Mouse (Mus musculus): ENCODE data around the gene Cnrip1. TPM values are rescaled to one million over a fixed set of nuclear protein-coding genes. Genes with fewer than 3 reads are reported as not detected.
"Not testable (repeated sequence)": the region's sequence is repeated elsewhere in the genome, so short reads cannot be mapped to it uniquely, and the experiment has no call there.

Cnrip1 gene
- polyA plus RNA-seq, 1 experiment from 2014 or later = 40.5 TPM

- H3K27me3 ChIP-seq = no peaks in the 10 kb centered on the region
- 90% methylated on average over 2 of the region's 2 CpGs for WGBS
- no peak overlapping the region for H3K9ac ChIP-seq
- H3K9me3 ChIP-seq (replicated peaks) = no peaks in the 10 kb centered on the region
- H3K4me3 ChIP-seq = no peak overlapping the region
- ATAC-seq (ENCODE audit: low FRiP score) = no peak
- no peaks in the 10 kb centered on the region for H3K36me3 ChIP-seq
- no peaks in the 10 kb centered on the region for H3K4me1 ChIP-seq
- H3K27ac ChIP-seq = no peak overlapping the region
- H3K4me2 ChIP-seq (replicated peaks) = no peak overlapping the region
Observed at GRCm38 (mm10) chr11:17045806-17046205, 5.6 kb upstream of the Cnrip1 start.

GRCm38 (mm10) chr11:17052476-17053049 lies 1.2 kb downstream of the Cnrip1 start:
- Histone ChIP-seq H3K36me3 (no peaks in the 10 kb centered on the region), H3K9me3 (replicated peaks) (no peaks in the 10 kb centered on the region), H3K4me2 (replicated peaks) (peak overlapping the region; percentile 72), H3K27ac (peak overlapping the region; percentile 90), H3K4me3 (peak overlapping the region; percentile 65), H3K4me1 (peaks cover 10% of the 10 kb centered on the region), H3K27me3 (no peaks in the 10 kb centered on the region), H3K9ac (peak overlapping the region; percentile 81)
- peak; percentile 19; the same call in 1 of the 2 replicates for ATAC-seq (ENCODE audit: low FRiP score)
- 20% methylated on average over 6 of the region's 6 CpGs for WGBS

GRCm38 (mm10) chr11:17069360-17069759 lies 18.0 kb downstream of the Cnrip1 start:
- not testable (repeated sequence) for H3K36me3 ChIP-seq; H3K27me3 ChIP-seq; H3K9me3 ChIP-seq (replicated peaks); H3K9ac ChIP-seq; H3K4me3 ChIP-seq; H3K27ac ChIP-seq; H3K4me1 ChIP-seq; H3K4me2 ChIP-seq (replicated peaks); ATAC-seq (ENCODE audit: low FRiP score)
- WGBS = 95% methylated on average over 2 of the region's 2 CpGs

- H3K27me3 ChIP-seq = no peaks in the 10 kb centered on the region
- ATAC-seq (ENCODE audit: low FRiP score) = no peak
- H3K4me2 ChIP-seq (replicated peaks) = no peak overlapping the region
- 88% methylated on average over 2 of the region's 2 CpGs for WGBS
- H3K4me3 ChIP-seq = no peak overlapping the region
- no peaks in the 10 kb centered on the region for H3K9me3 ChIP-seq (replicated peaks)
- peaks cover 2% of the 10 kb centered on the region; the same call in 1 of the 2 replicates for H3K36me3 ChIP-seq
- H3K9ac ChIP-seq = no peak overlapping the region
- H3K4me1 ChIP-seq = no peaks in the 10 kb centered on the region
- H3K27ac ChIP-seq = no peak overlapping the region
Observed at GRCm38 (mm10) chr11:17075656-17076055, 24.3 kb downstream of the Cnrip1 start.

- peaks cover 2% of the 10 kb centered on the region; the same call in 1 of the 2 replicates for H3K36me3 ChIP-seq
- H3K9me3 ChIP-seq (replicated peaks) = no peaks in the 10 kb centered on the region
- H3K27me3 ChIP-seq = no peaks in the 10 kb centered on the region
- H3K4me1 ChIP-seq = no peaks in the 10 kb centered on the region
- no peak overlapping the region for H3K27ac ChIP-seq
- H3K4me2 ChIP-seq (replicated peaks) = no peak overlapping the region
- ATAC-seq (ENCODE audit: low FRiP score) = no peak
- no peak overlapping the region for H3K4me3 ChIP-seq
- no peak overlapping the region for H3K9ac ChIP-seq
- WGBS = 59% methylated on average over 3 of the region's 3 CpGs
Observed at GRCm38 (mm10) chr11:17082086-17082485, 30.7 kb downstream of the Cnrip1 start.

- no peak for ATAC-seq (ENCODE audit: low FRiP score)
- H3K27ac ChIP-seq = no peak overlapping the region
- H3K4me1 ChIP-seq = no peaks in the 10 kb centered on the region
- H3K4me3 ChIP-seq = no peak overlapping the region
- no peak overlapping the region for H3K4me2 ChIP-seq (replicated peaks)
- no peaks in the 10 kb centered on the region for H3K27me3 ChIP-seq
- peaks cover 2% of the 10 kb centered on the region; the same call in 1 of the 2 replicates for H3K36me3 ChIP-seq
- WGBS = 55% methylated on average over 2 of the region's 2 CpGs
- no peak overlapping the region for H3K9ac ChIP-seq
- H3K9me3 ChIP-seq (replicated peaks) = no peaks in the 10 kb centered on the region
Observed at GRCm38 (mm10) chr11:17082953-17083352, 31.6 kb downstream of the Cnrip1 start.

GRCm38 (mm10) chr11:17083455-17083854 lies 32.1 kb downstream of the Cnrip1 start:
- Histone ChIP-seq H3K27me3 (no peaks in the 10 kb centered on the region), H3K9ac (no peak overlapping the region), H3K4me2 (replicated peaks) (no peak overlapping the region), H3K4me3 (no peak overlapping the region), H3K9me3 (replicated peaks) (no peaks in the 10 kb centered on the region), H3K27ac (no peak overlapping the region), H3K36me3 (peaks cover 1% of the 10 kb centered on the region; the same call in 1 of the 2 replicates), H3K4me1 (no peaks in the 10 kb centered on the region)
- ATAC-seq (ENCODE audit: low FRiP score) = no peak
- 87% methylated on average over 3 of the region's 3 CpGs for WGBS

- ATAC-seq (ENCODE audit: low FRiP score) = no peak
- H3K9me3 ChIP-seq (replicated peaks) = no peaks in the 10 kb centered on the region
- H3K4me3 ChIP-seq = no peak overlapping the region
- WGBS = 74% methylated on average over 1 of the region's 1 CpGs
- H3K27ac ChIP-seq = no peak overlapping the region
- H3K36me3 ChIP-seq = no peaks in the 10 kb centered on the region
- no peaks in the 10 kb centered on the region for H3K27me3 ChIP-seq
- H3K9ac ChIP-seq = no peak overlapping the region
- H3K4me1 ChIP-seq = no peaks in the 10 kb centered on the region
- no peak overlapping the region for H3K4me2 ChIP-seq (replicated peaks)
Observed at GRCm38 (mm10) chr11:17083866-17084265, 32.5 kb downstream of the Cnrip1 start.

- H3K9ac ChIP-seq = no peak overlapping the region
- no peak overlapping the region for H3K4me2 ChIP-seq (replicated peaks)
- no peak overlapping the region for H3K4me3 ChIP-seq
- no peaks in the 10 kb centered on the region for H3K9me3 ChIP-seq (replicated peaks)
- no peaks in the 10 kb centered on the region for H3K4me1 ChIP-seq
- WGBS = 33% methylated on average over 5 of the region's 5 CpGs
- no peak overlapping the region for H3K27ac ChIP-seq
- no peaks in the 10 kb centered on the region for H3K27me3 ChIP-seq
- H3K36me3 ChIP-seq = no peaks in the 10 kb centered on the region
- ATAC-seq (ENCODE audit: low FRiP score) = no peak
Observed at GRCm38 (mm10) chr11:17086106-17086505, 34.7 kb downstream of the Cnrip1 start.

- Histone ChIP-seq H3K4me2 (replicated peaks) (no peak overlapping the region), H3K4me3 (no peak overlapping the region), H3K9ac (no peak overlapping the region), H3K4me1 (no peaks in the 10 kb centered on the region), H3K9me3 (replicated peaks) (no peaks in the 10 kb centered on the region), H3K27me3 (no peaks in the 10 kb centered on the region), H3K27ac (no peak overlapping the region), H3K36me3 (no peaks in the 10 kb centered on the region)
- no peak for ATAC-seq (ENCODE audit: low FRiP score)
- 80% methylated on average over 5 of the region's 5 CpGs for WGBS
Observed at GRCm38 (mm10) chr11:17106936-17107335, 55.5 kb downstream of the Cnrip1 start.

- ATAC-seq (ENCODE audit: low FRiP score) = no peak
- H3K9me3 ChIP-seq (replicated peaks) = no peaks in the 10 kb centered on the region
- H3K9ac ChIP-seq = no peak overlapping the region
- no peak overlapping the region for H3K27ac ChIP-seq
- 78% methylated on average over 6 of the region's 6 CpGs for WGBS
- no peaks in the 10 kb centered on the region for H3K27me3 ChIP-seq
- no peak overlapping the region for H3K4me2 ChIP-seq (replicated peaks)
- no peaks in the 10 kb centered on the region for H3K4me1 ChIP-seq
- H3K4me3 ChIP-seq = no peak overlapping the region
- H3K36me3 ChIP-seq = no peaks in the 10 kb centered on the region
Observed at GRCm38 (mm10) chr11:17107359-17107758, 56.0 kb downstream of the Cnrip1 start.

GRCm38 (mm10) chr11:17112419-17113090 lies 61.2 kb downstream of the Cnrip1 start:
- Histone ChIP-seq H3K4me1 (no peaks in the 10 kb centered on the region), H3K27me3 (no peaks in the 10 kb centered on the region), H3K4me3 (no peak overlapping the region), H3K9ac (no peak overlapping the region), H3K9me3 (replicated peaks) (no peaks in the 10 kb centered on the region), H3K27ac (no peak overlapping the region), H3K4me2 (replicated peaks) (no peak overlapping the region), H3K36me3 (no peaks in the 10 kb centered on the region)
- WGBS = 81% methylated on average over 1 of the region's 1 CpGs
- no peak for ATAC-seq (ENCODE audit: low FRiP score)

GRCm38 (mm10) chr11:17126418-17126817 lies 75.0 kb downstream of the Cnrip1 start:
- Histone ChIP-seq H3K4me3 (no peak overlapping the region), H3K36me3 (no peaks in the 10 kb centered on the region), H3K9ac (no peak overlapping the region), H3K27me3 (no peaks in the 10 kb centered on the region), H3K4me1 (no peaks in the 10 kb centered on the region), H3K27ac (no peak overlapping the region), H3K4me2 (replicated peaks) (no peak overlapping the region), H3K9me3 (replicated peaks) (no peaks in the 10 kb centered on the region)
- no peak for ATAC-seq (ENCODE audit: low FRiP score)
- 75% methylated on average over 2 of the region's 2 CpGs for WGBS
